7 mouse cellular contexts compared by ENCODE assay signal in genomic region chr4:142474018-142474417, GRCm38 (mm10).
DNase-seq lines count a peak whose midpoint lies in the region; ATAC-seq lines count a peak whose summit lies in the region.

No protein-coding gene starts in this region.

- no peaks in the 10 kb centered on the region for H3K9me3 ChIP-seq in embryonic facial prominence, embryonic 13.5 days
- no peaks in the 10 kb centered on the region for H3K9me3 ChIP-seq in lung, embryonic 16.5 days (ENCODE audit: control insufficient read depth, low read length)

- ATAC-seq in embryonic facial prominence, embryonic 13.5 days (ENCODE audit: insufficient number of reproducible peaks, insufficient read depth, low FRiP score, low TSS enrichment, low read depth) = no peak
- peak; percentile 47; the same call in 1 of the 2 replicates for ATAC-seq in lung, embryonic 16.5 days (ENCODE audit: low read depth)

- peak; percentile 15 for DNase-seq in ovary, postnatal 10 days (ENCODE audit: low spot score)
- DNase-seq in ovary, adult 18-20 months (ENCODE audit: low spot score) = no peak
- peak; percentile 28 for DNase-seq in kidney, postnatal 14 days
- peak; percentile 76 for DNase-seq in telencephalon, adult 2 months (ENCODE audit: low read depth, low spot score)
- no peak for DNase-seq in B cell, adult 2 months

- no peak overlapping the region for H3K9ac ChIP-seq in embryonic facial prominence, embryonic 13.5 days
- no peak overlapping the region for H3K9ac ChIP-seq in lung, embryonic 16.5 days (ENCODE audit: low read length)

- no peaks in the 10 kb centered on the region for H3K36me3 ChIP-seq in embryonic facial prominence, embryonic 13.5 days
- H3K36me3 ChIP-seq in lung, embryonic 16.5 days (ENCODE audit: control insufficient read depth, insufficient read depth, low read length) = no peaks in the 10 kb centered on the region

- peak overlapping the region; percentile 28; the same call in 1 of the 2 replicates for H3K4me2 ChIP-seq in embryonic facial prominence, embryonic 13.5 days
- no peak overlapping the region for H3K4me2 ChIP-seq in lung, embryonic 16.5 days (ENCODE audit: low read depth, low read length)

- no peaks in the 10 kb centered on the region for H3K27me3 ChIP-seq in embryonic facial prominence, embryonic 13.5 days
- no peaks in the 10 kb centered on the region for H3K27me3 ChIP-seq in lung, embryonic 16.5 days (ENCODE audit: control insufficient read depth, insufficient read depth, low read depth, low read length)

- H3K4me1 ChIP-seq in embryonic facial prominence, embryonic 13.5 days = peaks cover 32% of the 10 kb centered on the region
- H3K4me1 ChIP-seq in lung, embryonic 16.5 days (replicated peaks; ENCODE audit: control insufficient read depth, insufficient read depth, low read length) = peaks cover 6% of the 10 kb centered on the region

- WGBS in embryonic facial prominence, embryonic 13.5 days = 29% methylated on average over 12 of the region's 12 CpGs
- WGBS in lung, embryonic 16.5 days = 21% methylated on average over 12 of the region's 12 CpGs

- 0 out of 2 replicates have a peak overlapping the region, but pooled peaks have one; percentile 4 for H3K27ac ChIP-seq in embryonic facial prominence, embryonic 13.5 days
- H3K27ac ChIP-seq in lung, embryonic 16.5 days (ENCODE audit: low read length) = no peak overlapping the region

- no peak overlapping the region for H3K4me3 ChIP-seq in embryonic facial prominence, embryonic 13.5 days
- no peak overlapping the region for H3K4me3 ChIP-seq in lung, embryonic 16.5 days (ENCODE audit: low read length)

Comparison
In these comparisons a context has a peak if more than half of its experiments do, and no peak if none do; other contexts are left out.
1. DNase-seq: peak in ovary, postnatal 10 days (single experiment), kidney, postnatal 14 days (single experiment) and telencephalon, adult 2 months (single experiment); none in ovary, adult 18-20 months (single experiment) and B cell, adult 2 months (0 of 2).